Mouse (Mus musculus) C2C12 (cell line): ENCODE data around the gene Gad1. TPM values are rescaled to one million over a fixed set of nuclear protein-coding genes. Genes with fewer than 3 reads are reported as not detected.

Experiments
- H3K27me3 ChIP-seq: one replicate; pipeline ENCODE4 v1.6.1; 2011; ENCODE audit not compliant: control insufficient read depth, insufficient read depth, insufficient read length
- H3K36me3 ChIP-seq: one replicate; pipeline ENCODE4 v1.6.1; 2011; ENCODE audit not compliant: control insufficient read depth, insufficient read depth
- H3K4me3 ChIP-seq: one replicate; pipeline ENCODE4 v1.5.1; 2011; ENCODE audit warnings: mild to moderate bottlenecking, control low read depth; ENCODE audit not compliant: poor library complexity, insufficient read depth, severe bottlenecking
- H3K79me2 ChIP-seq: one replicate; pipeline ENCODE4 v1.6.1; 2011; ENCODE audit not compliant: control insufficient read depth, insufficient read depth
- H3K79me3 ChIP-seq: one replicate; pipeline ENCODE4 v1.6.1; 2011; ENCODE audit warnings: low read depth, control low read depth
- H3ac ChIP-seq: one replicate; pipeline ENCODE3; 2011; ENCODE audit warnings: low read depth; ENCODE audit not compliant: control insufficient read depth, insufficient read length
- CEBPB ChIP-seq: IDR thresholded peaks from one replicate; pipeline ENCODE4 v1.6.1; 2011; ENCODE audit warnings: low read depth, mild to moderate bottlenecking, control low read depth, moderate library complexity
- CTCF ChIP-seq: IDR thresholded peaks from one replicate; pipeline ENCODE4 v1.5.1; 2011; ENCODE audit not compliant: control insufficient read depth, insufficient read depth, insufficient read length
- FOSL1 ChIP-seq: IDR thresholded peaks from one replicate; pipeline ENCODE4 v1.8.0; 2011; ENCODE audit warnings: mild to moderate bottlenecking, low read length; ENCODE audit not compliant: poor library complexity, insufficient read depth, severe bottlenecking
- MAX ChIP-seq: IDR thresholded peaks from one replicate; pipeline ENCODE4 v1.6.1; 2011; ENCODE audit warnings: mild to moderate bottlenecking, control low read depth
- MYOD1 ChIP-seq: IDR thresholded peaks from one replicate; pipeline ENCODE4 v1.6.1; 2011; ENCODE audit warnings: low read depth; ENCODE audit not compliant: control insufficient read depth, insufficient read length
- MYOG ChIP-seq: IDR thresholded peaks from one replicate; pipeline ENCODE4 v1.6.1; 2011; ENCODE audit not compliant: control insufficient read depth, insufficient read length; ENCODE audit errors: extremely low read depth
- USF1 ChIP-seq: IDR thresholded peaks from one replicate; pipeline ENCODE4 v1.6.1; 2011; ENCODE audit warnings: low read depth, mild to moderate bottlenecking, control low read depth, moderate library complexity
- polyA plus RNA-seq: library from polyadenylated mRNA; unstranded; fragments of >200 nt; fragmentation: generic; extraction: Trizol; gene quantifications from one replicate; pipeline ENCODE4 v1.2.1, GENCODE M21; 2012; ENCODE audit warnings: missing spikeins

The Gad1 gene
- polyA plus RNA-seq, 1 experiment: not detected

- Histone ChIP-seq H3ac (no peak overlapping the region), H3K27me3 (no peaks in the 10 kb centered on the region), H3K36me3 (no peaks in the 10 kb centered on the region), H3K79me2 (no peaks in the 10 kb centered on the region), H3K79me3 (no peaks in the 10 kb centered on the region), H3K4me3 (no peak overlapping the region)
- TF ChIP-seq MAX: no peak
- TF ChIP-seq USF1: no peak
- no peak for TF ChIP-seq MYOD1
- TF ChIP-seq CEBPB: no peak
- TF ChIP-seq FOSL1: no peak
- no peak for TF ChIP-seq CTCF
Measured at GRCm38 (mm10) chr2:70588200-70588599, 35.3 kb downstream of the Gad1 start.

GRCm38 (mm10) chr2:70592432-70592831 lies 39.6 kb downstream of the Gad1 start:
- Histone ChIP-seq H3K36me3 (no peaks in the 10 kb centered on the region), H3K27me3 (peaks cover 3% of the 10 kb centered on the region), H3ac (no peak overlapping the region), H3K79me2 (no peaks in the 10 kb centered on the region), H3K4me3 (no peak overlapping the region), H3K79me3 (no peaks in the 10 kb centered on the region)
- TF ChIP-seq CEBPB (no peak), CTCF (no peak), FOSL1 (no peak), USF1 (no peak), MAX (no peak), MYOG (no peak), MYOD1 (no peak)

- H3K27me3 ChIP-seq: peaks cover 10% of the 10 kb centered on the region
- H3K79me2 ChIP-seq: no peaks in the 10 kb centered on the region
- no peak overlapping the region for H3ac ChIP-seq
- no peaks in the 10 kb centered on the region for H3K79me3 ChIP-seq
- no peaks in the 10 kb centered on the region for H3K36me3 ChIP-seq
- H3K4me3 ChIP-seq: no peak overlapping the region
- TF ChIP-seq USF1 (no peak), CTCF (no peak), MYOG (no peak), MYOD1 (no peak), CEBPB (no peak), FOSL1 (no peak), MAX (no peak)
Measured at GRCm38 (mm10) chr2:70593670-70594069, 40.8 kb downstream of the Gad1 start.

GRCm38 (mm10) chr2:70595896-70596295 lies 43.0 kb downstream of the Gad1 start:
- peaks cover 10% of the 10 kb centered on the region for H3K27me3 ChIP-seq
- no peak overlapping the region for H3ac ChIP-seq
- TF ChIP-seq CTCF (no peak), USF1 (no peak), FOSL1 (no peak), MYOD1 (no peak), CEBPB (no peak), MYOG (no peak), MAX (no peak)
- no peaks in the 10 kb centered on the region for H3K36me3 ChIP-seq
- H3K4me3 ChIP-seq: no peak overlapping the region
- no peaks in the 10 kb centered on the region for H3K79me2 ChIP-seq
- H3K79me3 ChIP-seq: no peaks in the 10 kb centered on the region

DNA sequence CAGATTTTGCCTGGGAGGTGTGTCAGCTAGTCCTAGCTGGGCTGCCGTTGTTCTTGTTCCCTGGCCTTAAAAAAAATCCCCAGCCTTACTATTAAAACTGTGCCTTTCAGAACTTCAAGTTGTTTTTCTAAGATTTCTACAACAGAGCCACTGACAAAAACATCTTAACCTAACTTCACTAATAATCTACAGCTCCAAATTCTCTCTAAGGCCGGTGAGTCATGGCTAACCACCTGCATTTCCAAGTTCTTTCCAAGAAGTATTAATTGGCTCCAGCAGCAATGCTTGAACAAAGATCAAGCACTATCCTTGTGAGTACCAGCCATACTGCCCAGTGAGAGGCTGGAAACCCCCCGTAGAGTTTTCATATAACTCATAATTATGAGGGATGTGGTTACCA lies 56.9 kb downstream of the Gad1 start:
- TF ChIP-seq MYOD1: no peak
- TF ChIP-seq FOSL1: no peak
- no peak for TF ChIP-seq CEBPB
- no peaks in the 10 kb centered on the region for H3K79me2 ChIP-seq
- H3K27me3 ChIP-seq: no peaks in the 10 kb centered on the region

GRCm38 (mm10) chr2:70614745-70615351 lies 62.0 kb downstream of the Gad1 start:
- Histone ChIP-seq H3K79me3 (no peaks in the 10 kb centered on the region), H3K4me3 (no peak overlapping the region), H3K79me2 (no peaks in the 10 kb centered on the region), H3K27me3 (no peaks in the 10 kb centered on the region), H3ac (no peak overlapping the region), H3K36me3 (no peaks in the 10 kb centered on the region)
- TF ChIP-seq USF1 (peak; percentile 52), CEBPB (no peak), MAX (no peak)

More for the DNA sequence above, 56.9 kb downstream of the Gad1 start:
- H3K79me3 ChIP-seq: no peaks in the 10 kb centered on the region
- no peak overlapping the region for H3K4me3 ChIP-seq
- no peak overlapping the region for H3ac ChIP-seq
- H3K36me3 ChIP-seq: no peaks in the 10 kb centered on the region
